Mouse (Mus musculus) heart, postnatal 0 days (tissue): ENCODE results near the gene Tdrd7.

Experiments used
- CTCF ChIP-seq: IDR thresholded peaks from 2 replicates; pipeline ENCODE4 v1.5.1; 2016; ENCODE audit warnings: antibody characterized with exemption, control low read depth, low read depth
- EP300 ChIP-seq: IDR thresholded peaks from 2 replicates; pipeline ENCODE4 v1.6.1; 2016; ENCODE audit warnings: antibody characterized with exemption, low read depth

DNA sequence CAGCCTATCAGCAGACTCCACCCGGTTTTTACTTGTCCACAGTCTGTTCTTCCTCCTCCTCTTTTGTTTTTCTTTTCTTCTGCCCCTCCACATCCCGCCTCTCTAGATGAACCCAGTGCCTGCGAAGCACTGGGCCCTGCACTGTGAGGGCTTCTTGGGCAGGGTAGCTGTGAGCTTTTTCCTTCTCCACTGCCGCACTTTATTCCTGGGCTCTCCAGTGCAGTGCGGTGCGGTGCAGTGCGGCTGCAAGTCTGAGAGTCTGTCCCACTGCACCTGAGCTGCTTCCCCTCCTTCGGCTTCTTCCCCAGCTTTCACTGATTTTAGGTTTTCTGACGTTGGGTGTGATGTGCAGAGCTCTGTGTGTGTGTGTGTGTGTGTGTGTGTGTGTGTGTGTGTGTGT is 67.3 kb downstream of the Tdrd7 start:
- no peak for TF ChIP-seq CTCF
- no peak for TF ChIP-seq EP300
